Mouse (Mus musculus): ENCODE results near the gene Tdp2.

GRCm38 (mm10) chr13:24852570-24852969, 21.1 kb downstream of the Tdp2 start:
- no peak for TF ChIP-seq CTCF (IDR thresholded peaks at IDR 0.05)
- no peak for TF ChIP-seq POLR2A (IDR thresholded peaks at IDR 0.05; ENCODE audit: insufficient read depth, low read depth, low read length)
